Mouse (Mus musculus): ENCODE measurements around the gene Cd300c2. TPM values are rescaled to one million over a fixed set of nuclear protein-coding genes. Genes with fewer than 3 reads are reported as not detected.
"Not testable (repeated sequence)": the region's sequence is repeated elsewhere in the genome, so short reads cannot be mapped to it uniquely, and the experiment has no call there.

Cd300c2 gene
- polyA plus RNA-seq (2014; fragmentation: Nextera tagmentation; extraction: Ambion mirVana) = 1.2 and 1.3 TPM in 2 replicates

GRCm38 (mm10) chr11:115001474-115002040, at the start of gene Cd300c2:
Gene Cd300c2 (minus strand): TSS chr11:115001880.
- no peak within 1 kb of the TSS for H3K27ac ChIP-seq (ENCODE audit: low read depth, low read length)
- no peaks in the 10 kb centered on the region for H3K4me1 ChIP-seq (ENCODE audit: control insufficient read depth, insufficient read depth, low read length)
- no peaks in the 10 kb centered on the region for H3K36me3 ChIP-seq (ENCODE audit: control insufficient read depth, insufficient read depth, low read length)
- no peaks in the 10 kb centered on the region for H3K27me3 ChIP-seq (ENCODE audit: control insufficient read depth, insufficient read depth, low read length)
- no peaks in the 10 kb centered on the region for H3K9me3 ChIP-seq (ENCODE audit: control insufficient read depth, low read length)
- WGBS = 78% methylated on average over 7 of the region's 7 CpGs
- no peak within 1 kb of the TSS for H3K4me2 ChIP-seq (replicated peaks; ENCODE audit: low read depth, low read length)
- ATAC-seq (ENCODE audit: low FRiP score, low TSS enrichment) = no peak
- no peak within 1 kb of the TSS for H3K4me3 ChIP-seq (ENCODE audit: low read length)
- no peak within 1 kb of the TSS for H3K9ac ChIP-seq (ENCODE audit: low read depth, low read length)

- no peaks in the 10 kb centered on the region for H3K9me3 ChIP-seq (ENCODE audit: control insufficient read depth, low read length)
- no peaks in the 10 kb centered on the region for H3K36me3 ChIP-seq (ENCODE audit: control insufficient read depth, insufficient read depth, low read length)
- no peak for ATAC-seq (ENCODE audit: low FRiP score, low TSS enrichment)
- no peak overlapping the region for H3K9ac ChIP-seq (ENCODE audit: low read depth, low read length)
- no peak overlapping the region for H3K27ac ChIP-seq (ENCODE audit: low read depth, low read length)
- no peaks in the 10 kb centered on the region for H3K27me3 ChIP-seq (ENCODE audit: control insufficient read depth, insufficient read depth, low read length)
- 37% methylated on average over 3 of the region's 3 CpGs for WGBS
- no peaks in the 10 kb centered on the region for H3K4me1 ChIP-seq (ENCODE audit: control insufficient read depth, insufficient read depth, low read length)
- no peak overlapping the region for H3K4me3 ChIP-seq (ENCODE audit: low read length)
- H3K4me2 ChIP-seq (replicated peaks; ENCODE audit: low read depth, low read length) = no peak overlapping the region
Observed at GRCm38 (mm10) chr11:115049282-115049895, 47.7 kb upstream of the Cd300c2 start.

DNA sequence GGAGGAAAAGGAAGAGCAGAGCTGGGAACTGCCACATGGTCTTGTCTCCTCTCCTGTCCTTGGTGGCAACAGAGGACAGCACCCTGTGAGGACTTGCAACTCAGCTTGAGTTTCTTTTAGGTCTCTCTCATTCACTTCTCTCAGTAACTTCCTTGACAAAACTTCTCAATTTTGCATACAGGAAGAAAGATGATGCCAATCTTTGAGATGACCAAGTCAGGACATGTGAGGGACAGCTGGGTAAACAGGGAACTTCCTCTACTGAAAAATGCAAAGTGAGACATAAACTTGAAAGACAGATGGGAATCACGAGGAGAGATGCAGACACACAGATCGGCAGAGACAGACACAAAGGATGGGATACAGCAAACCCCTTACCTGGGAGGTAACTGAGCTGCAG, 46.6 kb upstream of the Cd300c2 start, which contains the start of gene Cd300ld3:
Gene Cd300ld3, minus strand, starts transcription at position 151 of the 400 bp plus-strand sequence.
- H3K4me1 ChIP-seq (ENCODE audit: control insufficient read depth, insufficient read depth, low read length) = no peaks in the 10 kb centered on the region
- H3K9ac ChIP-seq (ENCODE audit: low read depth, low read length) = no peak within 1 kb of the TSS
- ATAC-seq (ENCODE audit: low FRiP score, low TSS enrichment) = no peak
- H3K4me2 ChIP-seq (replicated peaks; ENCODE audit: low read depth, low read length) = no peak within 1 kb of the TSS
- no peaks in the 10 kb centered on the region for H3K27me3 ChIP-seq (ENCODE audit: control insufficient read depth, insufficient read depth, low read length)
- no peak within 1 kb of the TSS for H3K27ac ChIP-seq (ENCODE audit: low read depth, low read length)
- no peaks in the 10 kb centered on the region for H3K9me3 ChIP-seq (ENCODE audit: control insufficient read depth, low read length)
- 78% methylated on average over 2 of the region's 2 CpGs for WGBS
- no peaks in the 10 kb centered on the region for H3K36me3 ChIP-seq (ENCODE audit: control insufficient read depth, insufficient read depth, low read length)
- H3K4me3 ChIP-seq (ENCODE audit: low read length) = no peak within 1 kb of the TSS

DNA sequence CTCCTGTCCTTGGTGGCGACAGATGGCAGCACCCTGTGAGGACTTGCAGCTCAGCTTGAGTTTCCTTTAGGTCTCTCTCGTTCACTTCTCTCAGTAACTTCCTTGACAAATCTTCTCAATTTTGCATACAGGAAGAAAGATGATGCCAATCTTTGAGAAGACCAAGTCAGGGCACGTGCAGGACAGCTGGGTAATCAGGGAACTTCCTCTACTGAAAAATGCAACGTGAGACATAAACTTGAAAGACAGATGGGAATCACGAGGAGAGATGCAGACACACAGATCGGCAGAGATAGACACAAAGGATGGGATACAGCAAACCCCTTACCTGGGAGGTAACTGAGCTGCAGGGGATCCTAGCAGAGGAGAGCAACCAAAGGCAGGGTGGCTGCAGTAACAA, 36.0 kb upstream of the Cd300c2 start, which contains the start of gene Cd300ld5:
Gene Cd300ld5, minus strand, starts transcription at position 101 of the 400 bp plus-strand sequence.
- not testable (repeated sequence) for H3K27ac ChIP-seq (ENCODE audit: low read depth, low read length); H3K27me3 ChIP-seq (ENCODE audit: control insufficient read depth, insufficient read depth, low read length); H3K4me3 ChIP-seq (ENCODE audit: low read length); ATAC-seq (ENCODE audit: low FRiP score, low TSS enrichment); H3K4me1 ChIP-seq (ENCODE audit: control insufficient read depth, insufficient read depth, low read length); H3K4me2 ChIP-seq (replicated peaks; ENCODE audit: low read depth, low read length); H3K9ac ChIP-seq (ENCODE audit: low read depth, low read length); H3K36me3 ChIP-seq (ENCODE audit: control insufficient read depth, insufficient read depth, low read length); H3K9me3 ChIP-seq (ENCODE audit: control insufficient read depth, low read length)
- WGBS = no CpG with 5 or more reads among the region's 6 CpGs

DNA sequence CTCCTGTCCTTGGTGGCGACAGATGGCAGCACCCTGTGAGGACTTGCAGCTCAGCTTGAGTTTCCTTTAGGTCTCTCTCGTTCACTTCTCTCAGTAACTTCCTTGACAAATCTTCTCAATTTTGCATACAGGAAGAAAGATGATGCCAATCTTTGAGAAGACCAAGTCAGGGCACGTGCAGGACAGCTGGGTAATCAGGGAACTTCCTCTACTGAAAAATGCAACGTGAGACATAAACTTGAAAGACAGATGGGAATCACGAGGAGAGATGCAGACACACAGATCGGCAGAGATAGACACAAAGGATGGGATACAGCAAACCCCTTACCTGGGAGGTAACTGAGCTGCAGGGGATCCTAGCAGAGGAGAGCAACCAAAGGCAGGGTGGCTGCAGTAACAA, 25.2 kb upstream of the Cd300c2 start, which contains the start of gene Cd300ld4:
Gene Cd300ld4, minus strand, starts transcription at position 101 of the 400 bp plus-strand sequence.
- not testable (repeated sequence) for H3K27ac ChIP-seq (ENCODE audit: low read depth, low read length); H3K4me2 ChIP-seq (replicated peaks; ENCODE audit: low read depth, low read length); H3K4me1 ChIP-seq (ENCODE audit: control insufficient read depth, insufficient read depth, low read length); H3K9me3 ChIP-seq (ENCODE audit: control insufficient read depth, low read length); ATAC-seq (ENCODE audit: low FRiP score, low TSS enrichment); H3K27me3 ChIP-seq (ENCODE audit: control insufficient read depth, insufficient read depth, low read length); H3K9ac ChIP-seq (ENCODE audit: low read depth, low read length); H3K36me3 ChIP-seq (ENCODE audit: control insufficient read depth, insufficient read depth, low read length); H3K4me3 ChIP-seq (ENCODE audit: low read length)
- WGBS = no CpG with 5 or more reads among the region's 6 CpGs

- not testable (repeated sequence) for H3K27me3 ChIP-seq (ENCODE audit: control insufficient read depth, insufficient read depth, low read length); ATAC-seq (ENCODE audit: low FRiP score, low TSS enrichment); H3K4me3 ChIP-seq (ENCODE audit: low read length); H3K9me3 ChIP-seq (ENCODE audit: control insufficient read depth, low read length); H3K9ac ChIP-seq (ENCODE audit: low read depth, low read length); H3K4me2 ChIP-seq (replicated peaks; ENCODE audit: low read depth, low read length); H3K27ac ChIP-seq (ENCODE audit: low read depth, low read length); H3K4me1 ChIP-seq (ENCODE audit: control insufficient read depth, insufficient read depth, low read length); H3K36me3 ChIP-seq (ENCODE audit: control insufficient read depth, insufficient read depth, low read length)
- no CpG with 5 or more reads among the region's 7 CpGs for whole genome bisulfite sequencing
Observed at GRCm38 (mm10) chr11:115016093-115016492, 14.4 kb upstream of the Cd300c2 start, which contains the start of gene Cd300ld2. Gene Cd300ld2 (minus strand): TSS chr11:115016193.

DNA sequence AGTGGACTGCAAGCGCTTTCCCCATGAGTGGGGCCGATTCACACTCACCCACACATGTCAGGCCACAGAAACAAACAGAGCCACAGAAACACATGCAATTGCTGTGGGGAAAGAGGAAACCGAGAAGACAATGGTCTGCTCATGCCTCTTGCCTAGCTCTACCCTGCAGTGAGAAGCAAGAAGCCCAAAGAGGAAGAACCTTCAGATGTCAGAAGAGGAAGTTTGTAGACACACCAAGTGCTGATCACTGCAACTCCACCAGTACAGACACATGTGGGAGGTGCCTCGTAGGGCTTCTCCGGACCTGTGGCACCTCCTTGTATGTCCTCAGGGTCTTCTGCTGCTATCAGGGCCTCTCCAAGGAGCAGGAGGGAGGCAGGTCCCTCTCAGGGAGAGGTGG, 2.4 kb upstream of the Cd300c2 start:
- Histone ChIP-seq H3K4me1 (ENCODE audit: control insufficient read depth, insufficient read depth, low read length) (no peaks in the 10 kb centered on the region), H3K27ac (ENCODE audit: low read depth, low read length) (no peak overlapping the region), H3K27me3 (ENCODE audit: control insufficient read depth, insufficient read depth, low read length) (no peaks in the 10 kb centered on the region), H3K4me2 (replicated peaks; ENCODE audit: low read depth, low read length) (no peak overlapping the region), H3K36me3 (ENCODE audit: control insufficient read depth, insufficient read depth, low read length) (no peaks in the 10 kb centered on the region), H3K9ac (ENCODE audit: low read depth, low read length) (no peak overlapping the region), H3K4me3 (ENCODE audit: low read length) (no peak overlapping the region), H3K9me3 (ENCODE audit: control insufficient read depth, low read length) (no peaks in the 10 kb centered on the region)
- WGBS = 84% methylated on average over 5 of the region's 5 CpGs
- no peak for ATAC-seq (ENCODE audit: low FRiP score, low TSS enrichment)

DNA sequence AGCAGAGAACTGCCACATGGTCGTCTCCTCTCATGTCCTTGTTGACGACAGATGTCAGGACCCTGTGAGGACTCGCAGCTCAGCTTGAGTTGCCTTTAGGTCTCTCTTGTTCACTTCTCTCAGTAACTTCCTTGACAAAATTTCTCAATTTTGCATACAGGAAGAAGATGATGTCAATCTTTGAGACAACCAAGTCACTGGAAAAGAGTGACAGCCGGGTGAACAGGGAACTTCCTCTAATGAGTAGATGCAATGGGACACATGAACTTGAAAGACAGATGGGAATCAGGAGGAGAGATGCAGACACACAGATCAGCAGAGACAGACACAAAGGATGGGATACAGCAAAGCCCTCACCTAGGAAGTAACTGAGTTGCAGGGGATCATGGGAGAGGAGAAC, 11.9 kb downstream of the Cd300c2 start, which contains the start of gene Cd300ld:
Gene Cd300ld, minus strand, starts transcription at position 130 of the 400 bp plus-strand sequence.
- Histone ChIP-seq H3K4me2 (replicated peaks; ENCODE audit: low read depth, low read length) (no peak within 1 kb of the TSS), H3K4me3 (ENCODE audit: low read length) (no peak within 1 kb of the TSS), H3K36me3 (ENCODE audit: control insufficient read depth, insufficient read depth, low read length) (no peaks in the 10 kb centered on the region), H3K27ac (ENCODE audit: low read depth, low read length) (no peak within 1 kb of the TSS), H3K9me3 (ENCODE audit: control insufficient read depth, low read length) (no peaks in the 10 kb centered on the region), H3K4me1 (ENCODE audit: control insufficient read depth, insufficient read depth, low read length) (no peaks in the 10 kb centered on the region), H3K9ac (ENCODE audit: low read depth, low read length) (no peak within 1 kb of the TSS), H3K27me3 (ENCODE audit: control insufficient read depth, insufficient read depth, low read length) (no peaks in the 10 kb centered on the region)
- ATAC-seq (ENCODE audit: low FRiP score, low TSS enrichment) = no peak
- WGBS = 78% methylated on average over 4 of the region's 4 CpGs

DNA sequence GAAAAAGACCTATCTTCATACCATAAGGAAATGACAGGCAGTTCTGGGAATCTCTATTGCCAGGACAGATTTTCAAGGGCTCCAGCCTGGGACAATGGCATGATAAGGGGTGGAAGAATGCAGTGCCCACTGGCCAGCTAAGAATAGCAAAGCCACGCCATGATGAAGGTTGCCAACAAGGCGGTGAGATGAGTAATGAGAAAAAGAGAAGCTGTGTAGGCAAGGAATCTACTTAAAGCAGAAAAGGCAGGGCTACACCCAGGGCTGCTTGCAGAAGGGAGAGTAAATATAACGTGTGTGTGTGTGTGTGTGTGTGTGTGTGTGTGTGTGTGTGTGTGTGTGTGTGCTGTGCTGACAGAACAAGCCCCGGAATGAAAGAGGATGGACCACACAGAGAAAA, 19.8 kb downstream of the Cd300c2 start:
- no peaks in the 10 kb centered on the region for H3K36me3 ChIP-seq (ENCODE audit: control insufficient read depth, insufficient read depth, low read length)
- H3K27me3 ChIP-seq (ENCODE audit: control insufficient read depth, insufficient read depth, low read length) = no peaks in the 10 kb centered on the region
- WGBS = 82% methylated on average over 4 of the region's 4 CpGs
- no peak for ATAC-seq (ENCODE audit: low FRiP score, low TSS enrichment)
- H3K27ac ChIP-seq (ENCODE audit: low read depth, low read length) = no peak overlapping the region
- H3K4me3 ChIP-seq (ENCODE audit: low read length) = no peak overlapping the region
- peaks cover 15% of the 10 kb centered on the region; the same call in 1 of the 2 replicates for H3K9me3 ChIP-seq (ENCODE audit: control insufficient read depth, low read length)
- no peak overlapping the region for H3K9ac ChIP-seq (ENCODE audit: low read depth, low read length)
- no peaks in the 10 kb centered on the region for H3K4me1 ChIP-seq (ENCODE audit: control insufficient read depth, insufficient read depth, low read length)
- H3K4me2 ChIP-seq (replicated peaks; ENCODE audit: low read depth, low read length) = no peak overlapping the region
